Mouse (Mus musculus): ENCODE data around the gene Arl13b. TPM values are rescaled to one million over a fixed set of nuclear protein-coding genes. Genes with fewer than 3 reads are reported as not detected.
A peak's percentile ranks its signal among the peaks of the same experiment; 100 is the strongest.

Gene Arl13b
- polyA plus RNA-seq (2014; fragmentation: Nextera tagmentation; extraction: Ambion mirVana): 20.0 and 21.4 TPM in 2 replicates

DNA sequence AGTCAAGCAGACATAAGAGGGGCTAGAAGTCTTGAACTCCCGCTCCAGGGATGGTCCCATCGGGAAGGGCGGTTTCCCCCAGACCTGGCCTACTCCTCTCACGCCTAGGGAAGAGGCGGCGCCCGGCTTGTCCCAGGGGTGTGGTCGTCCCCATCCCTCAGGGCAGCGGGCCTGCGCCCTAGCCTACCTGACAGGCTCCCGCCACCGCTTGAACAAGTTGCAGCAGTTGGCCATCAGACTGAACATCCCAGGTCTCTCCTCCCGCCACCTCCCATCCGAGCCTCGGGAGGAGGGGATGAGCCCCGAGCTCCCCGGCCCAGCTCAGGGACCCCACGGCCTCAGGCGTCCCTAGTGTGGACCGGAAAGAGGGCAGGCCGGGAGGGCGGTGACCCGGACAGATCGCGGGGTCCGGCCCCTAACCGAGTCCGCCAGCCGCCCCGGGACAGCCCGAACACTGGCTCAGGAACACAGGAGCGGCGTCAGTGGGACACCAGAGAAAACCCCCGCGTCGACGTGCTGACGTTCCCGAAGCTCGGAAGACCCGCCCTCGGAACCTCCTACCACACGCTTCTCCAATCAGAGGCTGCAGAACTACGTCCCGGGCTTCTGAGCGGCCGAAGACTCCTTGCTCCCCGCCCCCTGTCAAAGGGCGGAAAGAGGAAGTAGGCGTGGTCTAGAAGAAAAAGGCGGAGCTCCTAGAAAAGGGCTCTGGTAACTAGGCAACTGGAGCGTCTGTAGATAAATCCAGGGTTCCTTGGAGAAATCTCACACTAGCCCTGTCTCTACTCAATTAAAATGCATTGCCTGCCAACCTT is at the start of gene Arl13b:
Gene Arl13b (minus strand): TSS at position 543 of the 815 bp plus-strand sequence.
- no peak for TF ChIP-seq CTCF (IDR thresholded peaks at IDR 0.05; ENCODE audit: low read depth)
- no peaks in the 10 kb centered on the region for H3K36me3 ChIP-seq (ENCODE audit: insufficient read depth)
- DNase-seq (peak; percentile 99), ATAC-seq (ENCODE audit: insufficient read depth) (peak; percentile 100)
- H3K27ac ChIP-seq (ENCODE audit: low read depth): peak within 1 kb of the TSS; percentile 46; the same call in 1 of the 2 replicates
- peak within 1 kb of the TSS; percentile 68 for H3K9ac ChIP-seq
- H3K4me2 ChIP-seq: peak within 1 kb of the TSS; percentile 59
- no peaks in the 10 kb centered on the region for H3K9me3 ChIP-seq (ENCODE audit: low read depth, low read length)
- 0 out of 2 replicates have a peak, but pooled peaks cover 9% of the 10 kb centered on the region for H3K4me1 ChIP-seq (ENCODE audit: insufficient read depth)
- no peaks in the 10 kb centered on the region for H3K27me3 ChIP-seq (ENCODE audit: insufficient read depth, low read length)
- peak within 1 kb of the TSS; percentile 67 for H3K4me3 ChIP-seq (ENCODE audit: low read depth, low read length)
- under 1% methylated on average over 50 of the region's 52 CpGs for WGBS

DNA sequence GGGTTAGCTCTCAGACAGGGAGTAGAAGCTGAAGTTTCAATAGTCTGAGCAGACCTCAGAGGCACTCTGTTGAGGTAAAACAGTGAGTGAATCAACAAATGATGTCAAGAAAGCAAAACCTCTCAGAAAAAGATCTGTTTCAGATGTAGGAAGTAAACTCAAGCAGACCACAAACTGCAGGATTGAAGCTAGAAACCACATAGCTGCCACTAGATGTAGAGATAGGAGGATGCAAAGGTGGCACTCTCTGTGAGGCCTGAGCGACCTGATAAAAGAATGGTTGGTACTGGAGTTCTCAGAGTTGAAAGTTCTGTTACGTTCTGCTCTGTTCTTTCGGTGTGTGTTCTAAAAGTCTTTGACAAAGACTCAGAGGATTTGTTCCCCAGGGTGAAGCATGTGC is 49.0 kb upstream of the Arl13b start:
- Histone ChIP-seq H3K9ac (no peak overlapping the region), H3K4me1 (ENCODE audit: insufficient read depth) (no peaks in the 10 kb centered on the region), H3K9me3 (ENCODE audit: low read depth, low read length) (no peaks in the 10 kb centered on the region), H3K27ac (ENCODE audit: low read depth) (no peak overlapping the region), H3K27me3 (ENCODE audit: insufficient read depth, low read length) (no peaks in the 10 kb centered on the region), H3K4me3 (ENCODE audit: low read depth, low read length) (no peak overlapping the region), H3K36me3 (ENCODE audit: insufficient read depth) (no peaks in the 10 kb centered on the region), H3K4me2 (no peak overlapping the region)
- ATAC-seq (ENCODE audit: insufficient read depth) (no peak), DNase-seq (no peak)
- WGBS: 91% methylated on average over 3 of the region's 3 CpGs
- TF ChIP-seq CTCF (IDR thresholded peaks at IDR 0.05; ENCODE audit: low read depth): no peak

DNA sequence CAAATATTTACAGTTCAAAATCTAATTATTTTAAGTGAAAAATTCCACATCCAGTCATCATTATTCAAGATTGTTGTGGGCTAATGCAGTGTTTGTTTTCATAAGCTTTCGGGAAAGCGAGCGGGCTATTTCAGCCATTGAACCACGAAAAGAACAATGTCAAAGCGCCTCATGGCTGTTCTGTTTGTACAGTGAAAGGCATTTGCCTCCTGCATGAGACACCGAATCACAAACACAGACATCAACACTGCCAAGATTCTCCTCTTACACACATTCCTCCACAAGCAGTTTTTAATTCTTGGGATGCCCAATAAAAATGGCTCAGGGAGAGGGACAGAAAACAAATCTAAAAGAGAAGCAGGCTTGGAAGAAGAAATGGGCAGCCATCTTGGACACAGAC is 27.2 kb upstream of the Arl13b start:
- Histone ChIP-seq H3K27me3 (ENCODE audit: insufficient read depth, low read length) (no peaks in the 10 kb centered on the region), H3K4me2 (no peak overlapping the region), H3K27ac (ENCODE audit: low read depth) (no peak overlapping the region), H3K9ac (no peak overlapping the region), H3K36me3 (ENCODE audit: insufficient read depth) (no peaks in the 10 kb centered on the region), H3K4me3 (ENCODE audit: low read depth, low read length) (no peak overlapping the region), H3K9me3 (ENCODE audit: low read depth, low read length) (no peaks in the 10 kb centered on the region), H3K4me1 (ENCODE audit: insufficient read depth) (no peaks in the 10 kb centered on the region)
- WGBS: 72% methylated on average over 6 of the region's 6 CpGs
- DNase-seq (no peak), ATAC-seq (ENCODE audit: insufficient read depth) (no peak)
- no peak for TF ChIP-seq CTCF (IDR thresholded peaks at IDR 0.05; ENCODE audit: low read depth)

DNA sequence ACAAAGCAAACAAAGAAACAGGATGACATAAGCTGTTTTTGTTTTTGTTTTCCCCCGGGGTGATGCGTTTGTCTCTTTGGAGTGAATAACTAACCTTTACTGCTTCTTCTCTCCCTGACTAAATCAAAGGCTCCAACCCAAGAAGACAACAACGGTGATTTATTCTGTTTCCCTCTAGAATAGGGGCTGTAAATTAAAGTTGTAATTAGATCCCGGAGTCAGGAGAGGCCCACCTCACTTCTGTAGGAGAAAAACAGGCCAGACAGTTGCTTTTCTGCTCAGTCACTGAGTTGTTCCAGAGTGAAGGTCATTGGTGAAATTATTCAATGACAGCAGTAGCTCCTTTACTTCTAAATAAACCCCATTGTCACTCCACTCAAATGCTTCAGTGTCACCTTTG is 26.3 kb upstream of the Arl13b start:
- Histone ChIP-seq H3K4me1 (ENCODE audit: insufficient read depth) (no peaks in the 10 kb centered on the region), H3K9ac (no peak overlapping the region), H3K27ac (ENCODE audit: low read depth) (no peak overlapping the region), H3K27me3 (ENCODE audit: insufficient read depth, low read length) (no peaks in the 10 kb centered on the region), H3K4me3 (ENCODE audit: low read depth, low read length) (no peak overlapping the region), H3K9me3 (ENCODE audit: low read depth, low read length) (no peaks in the 10 kb centered on the region), H3K36me3 (ENCODE audit: insufficient read depth) (no peaks in the 10 kb centered on the region), H3K4me2 (no peak overlapping the region)
- WGBS: 68% methylated on average over 4 of the region's 4 CpGs
- ATAC-seq (ENCODE audit: insufficient read depth): no peak
- no peak for DNase-seq
- no peak for TF ChIP-seq CTCF (IDR thresholded peaks at IDR 0.05; ENCODE audit: low read depth)

DNA sequence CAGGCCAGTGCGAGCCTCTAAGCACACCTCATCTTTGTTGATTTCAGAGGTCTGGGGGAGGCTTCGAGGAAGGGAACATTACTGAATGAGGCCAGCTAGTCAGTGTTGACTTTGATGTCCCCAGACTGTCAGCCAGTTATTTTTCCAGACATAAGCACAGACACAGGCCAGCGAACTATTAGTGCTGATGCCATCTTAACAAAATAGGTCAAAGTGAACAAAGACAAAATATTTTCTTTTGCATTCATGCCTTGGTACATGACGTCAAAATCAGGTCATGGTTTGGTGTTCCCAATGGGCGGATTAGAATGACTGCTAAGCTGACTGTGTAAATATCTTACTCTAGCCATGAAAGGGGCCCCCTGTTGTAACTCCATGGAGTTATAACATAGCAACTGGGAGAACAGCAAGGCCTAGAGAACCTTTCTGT is 25.9 kb upstream of the Arl13b start:
- Histone ChIP-seq H3K4me1 (ENCODE audit: insufficient read depth) (no peaks in the 10 kb centered on the region), H3K4me2 (no peak overlapping the region), H3K4me3 (ENCODE audit: low read depth, low read length) (no peak overlapping the region), H3K9ac (no peak overlapping the region), H3K36me3 (ENCODE audit: insufficient read depth) (no peaks in the 10 kb centered on the region), H3K27me3 (ENCODE audit: insufficient read depth, low read length) (no peaks in the 10 kb centered on the region), H3K9me3 (ENCODE audit: low read depth, low read length) (no peaks in the 10 kb centered on the region), H3K27ac (ENCODE audit: low read depth) (no peak overlapping the region)
- DNase-seq (no peak), ATAC-seq (ENCODE audit: insufficient read depth) (no peak)
- no peak for TF ChIP-seq CTCF (IDR thresholded peaks at IDR 0.05; ENCODE audit: low read depth)
- 57% methylated on average over 5 of the region's 5 CpGs for WGBS

DNA sequence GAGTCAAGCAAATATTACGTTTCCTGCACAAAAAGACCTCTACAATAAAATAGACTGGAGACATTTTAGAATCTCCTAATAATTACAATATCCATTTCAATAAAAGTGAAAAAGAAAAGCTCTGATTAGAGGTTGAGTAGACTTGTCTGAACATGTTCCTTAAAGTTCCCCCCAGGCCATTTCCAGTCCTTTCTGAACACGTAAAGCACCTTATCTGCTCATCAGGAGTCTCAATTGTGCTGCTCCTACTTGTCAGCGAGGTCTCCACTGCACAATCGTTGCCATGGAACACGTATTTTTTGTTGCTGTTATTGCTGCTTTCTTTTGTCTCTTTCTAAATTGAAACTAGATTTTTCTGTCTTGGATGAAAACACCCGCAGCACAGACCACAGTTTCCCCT is 14.6 kb upstream of the Arl13b start:
- H3K9ac ChIP-seq: no peak overlapping the region
- TF ChIP-seq CTCF (IDR thresholded peaks at IDR 0.05; ENCODE audit: low read depth): no peak
- H3K36me3 ChIP-seq (ENCODE audit: insufficient read depth): no peaks in the 10 kb centered on the region

DNA sequence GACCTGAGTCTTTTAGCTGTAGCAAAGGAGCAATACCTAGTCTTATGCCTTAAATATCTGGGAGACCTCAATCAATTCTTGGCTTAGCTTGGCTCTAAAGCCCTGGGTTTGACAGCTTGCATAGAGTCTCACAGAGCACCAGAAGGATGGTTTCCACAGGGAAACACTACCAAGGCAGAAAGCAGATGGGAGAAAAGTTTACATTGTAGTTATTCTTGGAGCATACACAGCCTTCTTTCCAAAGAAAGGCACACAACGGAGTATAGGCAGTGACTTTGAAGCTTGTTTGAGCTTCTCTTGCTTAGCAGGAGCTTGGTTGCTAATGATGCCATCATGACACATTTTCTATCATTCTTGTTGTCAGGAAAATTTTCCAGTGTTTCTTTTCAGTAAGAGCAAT is 13.3 kb upstream of the Arl13b start:
- H3K27ac ChIP-seq (ENCODE audit: low read depth): no peak overlapping the region
- 72% methylated on average over 1 of the region's 1 CpGs for WGBS
- H3K36me3 ChIP-seq (ENCODE audit: insufficient read depth): no peaks in the 10 kb centered on the region
- H3K9ac ChIP-seq: no peak overlapping the region
- no peaks in the 10 kb centered on the region for H3K4me1 ChIP-seq (ENCODE audit: insufficient read depth)
- DNase-seq: no peak
- H3K9me3 ChIP-seq (ENCODE audit: low read depth, low read length): no peaks in the 10 kb centered on the region
- no peaks in the 10 kb centered on the region for H3K27me3 ChIP-seq (ENCODE audit: insufficient read depth, low read length)
- no peak for ATAC-seq (ENCODE audit: insufficient read depth)
- no peak overlapping the region for H3K4me3 ChIP-seq (ENCODE audit: low read depth, low read length)
- no peak for TF ChIP-seq CTCF (IDR thresholded peaks at IDR 0.05; ENCODE audit: low read depth)
- no peak overlapping the region for H3K4me2 ChIP-seq

More for the DNA sequence above, 14.6 kb upstream of the Arl13b start:
- no peak overlapping the region for H3K4me2 ChIP-seq
- 81% methylated on average over 6 of the region's 6 CpGs for WGBS
- ATAC-seq (ENCODE audit: insufficient read depth): no peak
- H3K27ac ChIP-seq (ENCODE audit: low read depth): no peak overlapping the region
- H3K9me3 ChIP-seq (ENCODE audit: low read depth, low read length): no peaks in the 10 kb centered on the region
- H3K27me3 ChIP-seq (ENCODE audit: insufficient read depth, low read length): no peaks in the 10 kb centered on the region
- no peak overlapping the region for H3K4me3 ChIP-seq (ENCODE audit: low read depth, low read length)
- H3K4me1 ChIP-seq (ENCODE audit: insufficient read depth): no peaks in the 10 kb centered on the region
- DNase-seq: no peak

Measured in lung, embryonic 14.5 days (tissue).